Mouse (Mus musculus): ENCODE measurements at regions not wholly inside any gene's neighbourhood (a gene's known extent, or its start where the extent isn't known, plus 50 kb on each side); places are given as distances from the start of the nearest gene placed in this dataset.
"Not testable (repeated sequence)": the region's sequence is repeated elsewhere in the genome, so short reads cannot be mapped to it uniquely, and the experiment has no call there.

- WGBS: 11% methylated on average over 8 of the region's 8 CpGs
- Histone ChIP-seq H3K27ac (replicated peaks) (peak overlapping the region; percentile 48; the same call in 1 of the 2 replicates), H3K27me3 (replicated peaks; ENCODE audit: low read depth, poor library complexity, severe bottlenecking) (peaks cover 62% of the 10 kb centered on the region), H3K9me3 (peaks cover 12% of the 10 kb centered on the region; the same call in 1 of the 2 replicates), H3K4me1 (peaks cover 34% of the 10 kb centered on the region)
- not testable (repeated sequence) for H3K36me3 ChIP-seq (replicated peaks); H3K4me3 ChIP-seq
- peak; percentile 84 for DNase-seq (ENCODE audit: low spot score)
These were observed 52.5 kb upstream of the Prr5 start for GRCm38 (mm10) chr15:84616880-84617279.

- H3K36me3 ChIP-seq (replicated peaks): no peaks in the 10 kb centered on the region
- peak; percentile 90 for DNase-seq (ENCODE audit: low spot score)
- H3K4me1 ChIP-seq: peaks cover 42% of the 10 kb centered on the region
- H3K27ac ChIP-seq (replicated peaks): no peak overlapping the region
- 52% methylated on average over 17 of the region's 17 CpGs for WGBS
- H3K4me3 ChIP-seq: no peak overlapping the region
- peaks cover 51% of the 10 kb centered on the region for H3K27me3 ChIP-seq (replicated peaks; ENCODE audit: low read depth, poor library complexity, severe bottlenecking)
- H3K9me3 ChIP-seq: peaks cover under 1% of the 10 kb centered on the region; the same call in 1 of the 2 replicates
These were observed 55.6 kb upstream of the Prr5 start for GRCm38 (mm10) chr15:84613536-84614527.

- H3K4me3 ChIP-seq: no peak overlapping the region
- H3K27me3 ChIP-seq (replicated peaks; ENCODE audit: low read depth, poor library complexity, severe bottlenecking): peaks cover 51% of the 10 kb centered on the region
- no peaks in the 10 kb centered on the region for H3K9me3 ChIP-seq
- DNase-seq (ENCODE audit: low spot score): no peak
- no peaks in the 10 kb centered on the region for H3K36me3 ChIP-seq (replicated peaks)
- peaks cover 42% of the 10 kb centered on the region for H3K4me1 ChIP-seq
- WGBS: 19% methylated on average over 2 of the region's 2 CpGs
- H3K27ac ChIP-seq (replicated peaks): peak overlapping the region; percentile 48; the same call in 1 of the 2 replicates
These were observed 55.3 kb upstream of the Rtl6 start for GRCm38 (mm10) chr15:84612961-84613360.

GRCm38 (mm10) chr15:84609825-84610442 lies 52.3 kb upstream of the Rtl6 start:
- H3K36me3 ChIP-seq (replicated peaks): no peaks in the 10 kb centered on the region
- WGBS: 66% methylated on average over 15 of the region's 15 CpGs
- no peak for DNase-seq (ENCODE audit: low spot score)
- peaks cover 11% of the 10 kb centered on the region for H3K9me3 ChIP-seq
- peaks cover 35% of the 10 kb centered on the region for H3K27me3 ChIP-seq (replicated peaks; ENCODE audit: low read depth, poor library complexity, severe bottlenecking)
- H3K27ac ChIP-seq (replicated peaks): peak overlapping the region; percentile 35; the same call in 1 of the 2 replicates
- no peak overlapping the region for H3K4me3 ChIP-seq
- H3K4me1 ChIP-seq: peaks cover 26% of the 10 kb centered on the region

- WGBS: 86% methylated on average over 5 of the region's 5 CpGs
- peaks cover 11% of the 10 kb centered on the region for H3K9me3 ChIP-seq
- H3K27me3 ChIP-seq (replicated peaks; ENCODE audit: low read depth, poor library complexity, severe bottlenecking): peaks cover 26% of the 10 kb centered on the region
- H3K4me3 ChIP-seq: no peak overlapping the region
- peaks cover 32% of the 10 kb centered on the region for H3K4me1 ChIP-seq
- H3K36me3 ChIP-seq (replicated peaks): no peaks in the 10 kb centered on the region
- no peak overlapping the region for H3K27ac ChIP-seq (replicated peaks)
- no peak for DNase-seq (ENCODE audit: low spot score)
These were observed 51.4 kb upstream of the Rtl6 start for GRCm38 (mm10) chr15:84609063-84609462.
